Mouse (Mus musculus): ENCODE data around the gene Scyl1.

Gene Scyl1

DNA sequence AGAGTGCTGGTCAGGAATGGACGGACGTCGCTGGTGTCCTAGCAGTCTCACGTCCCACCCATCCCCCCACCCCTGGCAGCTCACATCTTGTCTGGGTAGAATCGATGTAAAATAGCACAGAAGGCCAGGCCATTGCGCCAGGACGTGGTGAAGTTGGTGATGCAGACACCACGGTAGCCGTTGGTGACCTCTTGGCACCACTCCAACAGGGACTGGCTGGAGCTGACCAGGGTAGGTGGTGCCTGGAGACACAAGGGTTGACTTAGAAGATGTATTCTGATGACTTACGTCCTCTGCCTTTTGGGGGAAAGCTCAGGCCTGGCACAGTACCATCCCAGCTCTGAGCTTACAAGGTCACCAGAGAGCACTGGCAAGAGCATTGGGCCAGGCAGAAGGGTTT, 54.3 kb downstream of the Scyl1 start:
- DNase-seq (ENCODE audit: low read depth, low spot score) = no peak

DNA sequence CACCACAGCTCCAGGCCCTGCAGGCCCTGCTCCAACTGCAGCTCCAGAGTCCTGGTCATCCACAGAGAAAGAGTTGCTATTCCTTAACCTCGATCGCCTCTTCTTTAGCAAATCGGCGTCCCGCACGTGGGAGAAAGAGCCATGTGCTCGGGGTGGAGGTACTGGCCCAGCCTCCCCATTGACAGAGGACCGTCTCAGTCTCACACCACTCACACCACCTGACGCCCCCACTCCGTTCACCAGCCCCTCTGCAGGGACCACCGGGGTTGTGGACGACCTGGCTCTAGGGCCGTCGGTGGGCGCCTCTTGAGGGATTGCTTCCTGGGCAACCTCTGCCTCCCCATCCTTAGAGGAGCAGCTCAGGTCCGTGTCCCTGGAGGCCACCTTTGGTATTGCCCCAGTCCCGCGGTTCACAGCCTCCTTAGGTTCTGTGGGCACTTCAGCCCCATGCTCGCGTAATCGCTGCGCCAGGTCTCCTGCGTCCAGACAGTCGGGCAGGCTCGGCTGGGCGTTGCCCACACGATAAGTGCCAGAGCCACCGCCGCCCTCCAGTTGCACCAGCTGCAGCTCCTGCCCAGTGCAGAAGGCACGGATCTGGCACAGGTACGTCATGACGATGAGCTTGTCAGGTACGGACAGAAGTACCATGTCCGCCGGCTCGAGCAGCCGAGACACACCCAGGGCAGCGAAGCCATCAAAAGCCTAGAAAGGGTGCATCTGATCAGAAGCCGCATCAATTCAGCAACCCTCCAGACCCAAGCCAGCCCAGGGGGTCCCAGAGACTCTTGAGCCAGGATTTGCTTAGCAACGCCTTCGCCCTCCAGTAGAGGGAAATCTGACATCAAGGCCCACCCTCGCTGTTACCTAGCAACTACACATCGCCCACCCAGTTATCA, 55.2 kb downstream of the Scyl1 start:
- DNase-seq (ENCODE audit: low read depth, low spot score) = peak; percentile 80

DNA sequence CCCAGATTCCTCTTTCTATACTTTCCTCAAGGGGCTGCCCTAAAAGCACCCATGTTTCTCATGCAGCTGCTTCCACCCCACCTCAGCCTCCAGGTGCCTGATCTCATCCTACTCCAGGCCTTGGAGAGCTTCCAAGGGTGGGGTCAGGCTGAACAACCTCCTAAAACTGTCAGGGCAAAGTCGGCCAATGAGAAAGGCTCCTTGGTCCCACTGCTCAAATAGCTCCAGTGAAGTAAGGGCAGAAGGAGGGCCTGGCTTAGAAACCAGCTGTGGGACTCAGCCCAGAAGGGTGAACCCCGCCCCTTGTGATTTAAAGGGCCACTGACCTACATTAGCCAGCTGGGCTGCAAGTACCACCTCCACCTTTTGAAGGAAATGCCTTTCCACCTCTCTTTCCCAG, 57.5 kb downstream of the Scyl1 start:
- peak; percentile 85 for DNase-seq (ENCODE audit: low read depth, low spot score)

DNA sequence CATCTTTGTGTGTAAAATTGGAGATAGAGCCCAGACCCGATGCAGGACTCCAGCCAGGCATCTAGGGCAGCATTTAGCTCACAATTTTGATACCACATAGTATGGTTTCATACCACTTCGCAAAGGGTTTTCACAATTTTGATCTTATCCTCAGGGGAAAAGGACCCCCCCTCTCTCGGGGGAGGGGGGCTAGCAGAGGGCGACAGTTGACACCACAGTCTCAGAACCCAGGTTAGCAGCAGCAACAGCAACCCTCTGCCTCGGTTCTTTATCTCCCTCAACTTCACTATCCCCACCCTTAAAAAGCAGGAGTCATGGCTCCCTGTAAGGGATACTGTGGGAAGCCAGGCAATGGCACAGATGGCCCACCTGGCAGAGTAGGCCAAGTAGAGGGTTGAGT, 58.0 kb downstream of the Scyl1 start:
- DNase-seq (ENCODE audit: low read depth, low spot score) = no peak

DNA sequence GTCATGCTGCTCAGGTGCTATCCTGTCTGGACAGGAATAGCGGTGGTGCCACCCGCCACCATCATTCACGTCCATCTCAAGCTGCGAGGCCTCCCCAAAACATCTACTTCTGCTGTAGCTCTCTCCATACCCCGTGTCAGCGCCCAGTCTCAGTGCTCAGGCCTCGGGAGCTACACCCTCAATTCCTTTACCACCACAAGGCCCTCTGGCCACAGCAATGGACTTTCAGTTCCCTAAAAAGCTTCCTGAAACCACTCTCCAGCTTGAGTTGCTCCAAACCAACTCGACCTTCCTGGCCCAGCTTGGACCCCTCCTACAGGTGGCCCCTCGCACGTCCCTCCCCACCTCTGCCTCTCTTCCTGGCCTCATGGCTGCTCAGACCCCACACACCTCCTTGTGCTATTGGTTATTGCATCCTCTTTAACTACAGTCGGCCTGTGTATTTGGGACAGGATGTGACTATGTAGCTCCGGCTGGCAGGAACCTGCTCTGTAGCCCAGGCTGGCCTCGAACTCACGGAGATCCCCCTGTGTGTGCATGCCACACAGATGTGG, 59.2 kb downstream of the Scyl1 start:
- no peak for DNase-seq (ENCODE audit: low read depth, low spot score)

DNA sequence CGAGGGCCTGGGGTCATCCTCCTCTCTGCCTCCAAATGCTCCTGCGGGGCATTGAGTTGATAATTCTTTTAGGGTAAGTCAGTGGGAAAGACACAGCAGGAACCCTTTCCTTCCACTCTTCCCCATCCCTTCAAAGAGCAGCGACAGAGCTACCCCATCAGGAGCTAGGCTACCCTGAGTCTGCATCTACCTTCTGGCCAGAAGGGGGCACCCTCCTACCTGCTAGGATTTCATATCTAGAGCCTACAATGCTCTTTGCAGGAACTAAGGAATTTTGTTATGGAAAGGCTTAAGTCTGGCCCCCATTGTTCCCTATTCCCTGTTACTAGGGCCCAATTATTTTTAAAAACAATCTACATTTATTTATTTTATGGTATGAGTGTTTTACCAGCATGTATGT, 60.0 kb downstream of the Scyl1 start:
- peak; percentile 82 for DNase-seq (ENCODE audit: low read depth, low spot score)

DNA sequence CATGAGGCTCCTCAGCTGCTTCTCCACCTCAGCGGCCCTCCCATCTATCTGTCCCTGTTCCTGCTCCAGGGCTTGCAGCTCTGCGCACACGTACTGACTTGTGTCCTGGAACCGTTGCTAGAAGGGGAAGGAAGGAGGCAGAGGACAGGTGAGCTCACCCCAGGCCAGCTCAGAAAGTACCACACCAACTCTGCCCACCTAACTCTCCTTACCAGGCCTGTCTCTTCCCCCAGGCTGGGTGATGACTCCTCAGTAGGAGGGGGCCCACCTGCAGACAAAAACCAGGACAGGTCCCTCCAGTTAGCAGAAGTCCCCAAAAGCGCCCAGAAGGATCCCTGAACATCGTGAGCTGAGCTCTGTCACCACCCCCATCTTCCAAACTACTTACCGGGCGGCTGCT, 60.6 kb downstream of the Scyl1 start:
- DNase-seq (ENCODE audit: low read depth, low spot score) = no peak

DNA sequence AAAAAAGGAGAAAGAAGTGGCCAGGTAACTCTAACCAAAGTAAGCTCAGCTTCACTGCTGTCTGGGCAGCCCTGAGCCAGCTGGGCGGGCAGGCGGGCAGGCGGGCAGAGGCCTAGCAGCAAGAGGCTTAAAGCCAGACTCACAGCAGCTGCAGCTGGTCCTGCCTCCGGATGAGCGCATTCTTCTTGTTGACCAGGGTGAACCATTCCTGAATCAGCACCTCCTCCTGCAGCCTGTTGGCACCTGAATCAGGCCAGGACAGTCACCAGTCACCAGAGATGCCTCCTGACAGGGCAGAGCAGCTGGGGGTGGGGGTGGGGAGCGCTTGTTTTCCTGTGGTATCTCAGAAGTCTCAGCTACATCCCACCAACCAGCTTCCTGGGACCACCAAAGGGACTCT, 61.2 kb downstream of the Scyl1 start:
- no peak for DNase-seq (ENCODE audit: low read depth, low spot score)

Measured in R1 (cell line).